Mouse (Mus musculus) heart, adult 11 months (tissue): Measurements from ENCODE around the gene Abhd2.

Experiments used
- DNase-seq: peaks from one replicate; pipeline ENCODE4 v3.0.0; 2022

The Abhd2 gene

DNA sequence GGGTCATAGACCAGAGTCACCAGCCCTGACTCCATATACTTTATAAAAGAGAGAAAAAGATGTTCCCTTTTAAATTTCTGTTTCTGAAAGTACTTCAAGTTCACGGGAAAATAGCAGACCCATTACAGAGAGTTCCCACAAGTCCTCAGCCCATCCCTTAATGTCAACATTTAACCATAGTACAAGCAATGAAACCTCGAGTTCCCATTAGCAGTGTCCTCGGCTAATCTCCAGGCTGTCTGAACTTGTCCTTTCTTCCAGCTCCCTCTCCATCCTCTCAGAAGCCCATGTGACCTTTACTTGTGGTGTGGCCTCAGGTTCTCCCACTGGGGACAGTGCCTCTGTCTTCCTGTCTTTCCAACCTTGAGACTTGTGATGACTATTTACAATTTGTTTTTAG is 60.4 kb downstream of the Abhd2 start:
- no peak for DNase-seq

DNA sequence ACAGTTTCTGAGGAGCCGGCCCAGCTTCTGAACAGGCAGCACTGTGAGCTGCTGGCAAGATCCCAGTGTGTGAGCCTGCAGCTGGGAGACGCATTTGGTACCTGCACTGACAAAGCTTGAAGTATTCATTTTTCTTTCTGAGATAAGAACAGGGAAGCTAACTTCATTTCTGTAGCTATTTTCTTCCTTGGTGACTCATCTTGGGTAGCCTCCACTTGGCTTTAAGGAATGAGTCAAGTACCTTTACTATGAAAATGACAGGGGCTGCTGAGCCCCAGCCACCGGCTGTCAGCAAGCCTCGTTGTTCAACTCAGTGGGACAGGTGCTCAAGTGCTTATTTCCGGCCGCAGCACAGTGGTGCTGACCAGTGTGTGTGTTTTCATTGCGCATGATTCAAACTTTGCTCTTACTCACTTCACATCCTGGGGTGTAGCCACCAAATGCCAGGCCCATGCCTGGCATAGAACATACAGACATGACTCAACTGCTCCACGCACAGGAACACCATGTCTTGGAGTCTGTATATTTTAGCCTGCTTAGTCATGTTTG is 63.4 kb downstream of the Abhd2 start:
- DNase-seq, result no peak

DNA sequence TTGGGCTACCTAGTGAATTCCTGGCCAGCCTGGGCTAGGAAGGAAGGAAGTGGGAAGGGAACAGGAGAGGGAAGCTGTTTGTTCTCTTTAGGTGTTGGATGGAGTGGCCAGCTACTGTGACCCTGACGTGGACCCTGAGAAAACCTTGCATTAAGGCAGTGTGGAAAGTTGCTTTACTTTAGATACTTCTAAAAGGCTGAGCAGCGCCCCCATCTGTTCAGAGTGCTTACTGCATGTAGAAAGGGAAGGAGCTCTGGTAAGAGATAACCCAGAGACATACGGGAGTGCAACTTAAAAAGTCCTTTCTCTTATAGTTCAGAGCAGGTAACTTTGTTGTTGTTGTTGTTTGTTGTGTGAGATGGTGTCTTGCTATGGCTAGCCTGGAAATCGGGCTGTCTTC is 72.9 kb downstream of the Abhd2 start:
- no peak for DNase-seq

DNA sequence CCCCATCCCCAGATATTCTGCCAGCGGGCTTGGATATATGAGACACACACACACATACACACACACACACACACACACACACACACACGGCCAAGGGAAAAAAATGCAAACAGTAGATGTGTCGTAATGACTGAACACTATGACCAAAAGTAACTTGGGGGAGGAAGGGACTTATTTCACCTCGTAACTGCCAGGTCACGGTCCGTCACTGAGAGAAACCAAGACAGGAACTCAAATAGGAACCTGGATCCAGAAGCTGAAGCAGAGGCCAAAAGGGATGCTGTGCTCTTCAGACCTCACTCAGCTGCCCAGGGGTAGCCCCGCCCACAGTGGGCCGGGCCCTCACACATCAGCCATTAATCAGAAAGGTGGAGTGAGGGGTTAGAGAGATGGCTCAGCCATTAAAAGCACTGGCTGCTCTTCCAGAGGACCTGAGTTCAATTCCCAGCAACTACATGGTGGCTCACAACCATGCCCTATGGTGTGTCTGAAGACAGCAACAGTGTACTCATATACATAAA is 73.6 kb downstream of the Abhd2 start:
- DNase-seq, result no peak

DNA sequence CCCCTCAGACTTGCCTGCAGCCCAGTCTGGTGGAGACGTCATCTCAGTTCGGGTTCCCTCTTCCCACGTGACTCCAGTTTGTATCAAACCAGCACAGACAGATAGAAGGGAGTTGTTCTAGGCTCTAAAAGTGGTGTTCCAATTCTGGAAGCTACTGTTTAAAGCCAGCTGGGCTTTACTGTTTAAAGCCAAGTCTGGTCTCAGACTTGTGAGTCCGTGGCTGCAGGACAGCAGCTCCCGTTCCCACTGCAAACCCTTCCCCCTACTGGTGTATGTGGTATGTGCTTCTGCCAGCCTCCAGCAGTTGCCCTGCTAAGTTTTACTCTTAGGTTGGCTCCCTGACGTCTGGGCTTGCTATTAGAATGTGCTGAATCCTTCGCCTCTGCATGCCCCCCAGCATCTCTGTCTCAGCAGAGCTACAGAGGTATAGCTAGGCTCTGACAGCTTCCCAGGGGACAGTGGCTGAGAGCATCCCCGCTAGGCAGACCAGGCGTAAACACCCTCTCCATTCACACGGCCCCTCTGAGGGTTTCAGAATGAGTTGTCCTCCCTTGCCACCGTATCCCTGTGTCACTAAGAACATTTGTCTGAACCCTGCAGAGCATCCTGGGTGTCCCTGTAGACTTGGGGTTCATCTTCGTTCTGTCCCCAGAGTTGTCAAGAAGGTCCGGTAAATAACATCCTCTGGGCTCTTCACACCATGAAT is 74.3 kb downstream of the Abhd2 start:
- no peak for DNase-seq

DNA sequence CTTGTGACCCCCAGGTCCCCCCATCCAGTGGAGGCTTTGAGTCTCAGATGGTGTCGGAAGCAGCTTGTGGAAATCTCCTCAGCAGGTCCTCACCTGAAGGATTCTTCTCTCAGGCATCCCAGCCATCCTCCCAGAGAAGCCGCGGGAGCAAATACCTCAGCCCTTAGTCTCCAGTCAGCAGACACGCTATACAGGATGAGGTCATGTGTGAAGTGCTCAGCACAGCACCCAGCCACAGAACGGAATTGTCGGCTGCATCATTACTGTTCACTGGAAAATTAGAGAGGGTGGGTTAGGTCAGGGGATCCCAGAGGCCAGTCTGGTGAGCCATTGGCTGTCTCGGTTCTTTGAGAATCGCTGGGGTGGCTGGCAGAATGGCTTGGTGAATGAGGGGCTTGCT is 75.8 kb downstream of the Abhd2 start:
- no peak for DNase-seq

DNA sequence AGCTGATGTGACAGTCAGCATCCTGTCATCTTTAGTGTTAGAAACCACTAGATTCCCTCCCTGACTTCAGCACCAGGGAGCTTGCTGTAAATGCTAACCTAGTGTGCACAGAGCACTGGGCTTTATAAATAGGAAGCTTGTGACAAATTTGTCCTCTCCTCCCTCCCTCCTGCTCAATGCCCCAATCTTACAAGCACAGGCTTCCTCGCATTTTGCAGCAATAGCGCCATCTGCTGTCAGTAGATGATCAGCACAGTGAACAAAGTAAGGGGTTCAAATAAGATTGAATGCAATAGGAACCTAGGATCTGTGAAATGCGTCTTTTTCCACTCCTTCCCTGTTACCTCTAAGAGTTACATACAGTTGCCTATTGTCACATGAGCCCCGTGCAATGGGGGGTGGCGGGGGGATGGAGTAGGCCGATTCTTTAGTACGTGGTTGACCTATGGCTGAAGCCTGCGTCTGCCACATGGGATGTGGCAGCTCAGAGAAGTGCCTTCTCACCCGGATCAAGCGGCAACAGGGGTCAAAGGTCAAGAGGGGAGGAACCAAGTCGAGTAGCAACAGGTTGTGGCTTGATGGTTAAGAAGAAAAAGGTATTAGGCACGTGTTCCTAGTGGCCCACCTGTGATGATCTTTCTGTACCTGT is 76.9 kb downstream of the Abhd2 start:
- peak; percentile 95 for DNase-seq

DNA sequence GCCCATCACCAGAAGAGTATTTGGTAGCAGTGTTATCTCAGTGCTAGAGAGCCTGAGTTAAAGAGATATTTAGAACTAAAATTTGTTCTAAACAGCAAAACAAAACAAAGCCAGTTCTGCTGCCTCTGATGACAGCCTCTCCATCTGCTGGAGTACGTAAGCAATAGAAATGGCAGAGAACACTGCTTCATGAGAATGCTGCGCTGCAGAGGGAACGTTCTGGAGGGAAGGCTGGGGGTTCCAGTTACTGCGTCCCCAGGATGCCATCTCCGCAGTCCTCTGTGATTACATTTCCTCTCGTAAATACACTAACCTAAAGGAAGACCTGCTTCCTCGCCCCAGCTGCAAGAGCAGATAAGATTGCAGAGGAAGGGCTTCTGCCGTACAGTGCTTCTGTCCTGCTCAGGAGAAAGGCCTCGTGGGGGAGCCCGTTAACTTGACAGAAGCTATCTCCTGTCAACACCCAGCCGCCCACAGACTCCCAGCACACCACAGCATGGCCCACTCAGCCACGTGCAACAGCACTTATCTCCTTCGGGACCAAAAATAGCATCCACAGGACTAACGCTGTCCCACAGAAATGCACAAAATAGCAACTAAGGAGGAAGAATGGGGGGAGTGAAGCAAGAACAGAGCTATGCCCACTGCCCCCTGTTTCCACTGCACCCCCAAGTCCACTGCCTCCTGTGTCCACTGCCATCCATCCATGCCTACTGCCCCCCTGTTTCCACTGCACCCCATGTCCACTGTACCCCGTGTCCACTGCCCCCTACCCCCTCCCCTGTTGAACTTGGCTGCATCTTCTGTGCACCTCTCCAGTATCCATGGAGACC is 85.6 kb downstream of the Abhd2 start:
- DNase-seq, result peak; percentile 97

DNA sequence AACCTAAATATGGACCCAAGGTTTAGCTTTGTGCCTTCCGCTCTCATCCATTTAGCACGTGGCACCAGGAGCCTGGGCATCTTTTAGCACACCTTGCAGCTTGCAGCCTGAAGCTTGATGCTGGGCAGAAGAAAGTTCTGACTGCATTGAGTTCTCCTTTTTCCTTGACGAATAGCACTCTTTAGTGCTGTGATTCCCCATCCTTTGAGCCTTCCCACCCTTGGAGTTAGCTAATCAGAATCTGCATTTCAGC is 86.1 kb downstream of the Abhd2 start:
- DNase-seq, result no peak

DNA sequence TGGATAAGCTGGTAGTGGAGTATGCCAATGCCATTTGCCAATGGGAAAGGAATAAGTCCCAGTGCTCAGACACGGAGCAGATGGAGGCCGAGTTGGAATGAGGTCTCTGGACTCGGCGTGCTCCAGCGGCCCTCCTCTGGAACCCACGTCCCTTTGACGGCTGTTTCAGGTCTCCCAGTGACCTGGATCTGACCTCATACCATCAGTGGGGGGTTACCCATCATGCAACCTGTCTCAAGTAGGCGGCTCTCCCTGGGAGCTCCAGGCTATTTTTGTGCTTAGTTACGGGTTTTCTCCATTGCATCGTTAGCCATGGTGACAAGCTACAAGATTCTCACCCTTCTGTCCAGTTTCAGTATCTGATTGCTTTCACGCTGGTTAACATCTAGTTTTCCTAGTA is 87.1 kb downstream of the Abhd2 start:
- no peak for DNase-seq

DNA sequence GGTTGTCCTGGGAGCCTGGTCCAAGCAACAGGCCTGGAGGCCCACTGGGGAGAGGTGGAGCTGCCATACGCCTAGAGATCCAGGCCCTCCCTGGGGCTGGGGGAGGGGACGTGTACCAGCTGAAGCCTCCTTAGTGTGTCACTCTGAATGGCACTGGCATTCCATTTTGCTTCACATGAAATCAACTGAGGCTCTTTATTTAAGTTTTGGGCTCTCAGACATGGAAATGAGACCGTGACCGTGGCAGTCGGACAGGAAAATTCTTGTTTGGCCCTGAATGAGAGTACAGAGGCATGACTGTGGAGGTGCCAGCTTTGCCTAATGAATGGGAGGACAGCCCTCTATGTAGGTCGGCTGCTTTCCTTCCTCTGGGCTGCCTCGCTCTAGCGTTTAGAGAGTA is 89.2 kb downstream of the Abhd2 start:
- no peak for DNase-seq

DNA sequence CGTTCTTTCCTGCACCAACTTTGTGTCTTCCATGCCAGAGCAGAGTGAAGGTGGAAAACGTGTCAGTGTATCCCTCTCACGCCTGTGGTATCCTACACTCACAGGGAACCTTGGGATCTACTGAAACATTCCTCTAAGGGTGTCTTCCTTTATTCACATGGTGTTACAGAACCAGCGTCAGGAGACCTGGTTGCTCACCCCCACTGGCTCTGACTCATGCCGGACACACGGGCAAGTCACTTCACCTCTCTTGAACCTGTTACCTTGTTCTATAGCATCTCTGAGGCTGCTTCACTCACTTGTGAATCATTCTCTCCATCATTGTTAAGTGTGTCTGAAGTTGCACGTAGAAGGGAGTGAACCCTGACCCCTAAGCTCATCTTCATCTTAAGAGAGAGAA is 89.8 kb downstream of the Abhd2 start:
- no peak for DNase-seq

DNA sequence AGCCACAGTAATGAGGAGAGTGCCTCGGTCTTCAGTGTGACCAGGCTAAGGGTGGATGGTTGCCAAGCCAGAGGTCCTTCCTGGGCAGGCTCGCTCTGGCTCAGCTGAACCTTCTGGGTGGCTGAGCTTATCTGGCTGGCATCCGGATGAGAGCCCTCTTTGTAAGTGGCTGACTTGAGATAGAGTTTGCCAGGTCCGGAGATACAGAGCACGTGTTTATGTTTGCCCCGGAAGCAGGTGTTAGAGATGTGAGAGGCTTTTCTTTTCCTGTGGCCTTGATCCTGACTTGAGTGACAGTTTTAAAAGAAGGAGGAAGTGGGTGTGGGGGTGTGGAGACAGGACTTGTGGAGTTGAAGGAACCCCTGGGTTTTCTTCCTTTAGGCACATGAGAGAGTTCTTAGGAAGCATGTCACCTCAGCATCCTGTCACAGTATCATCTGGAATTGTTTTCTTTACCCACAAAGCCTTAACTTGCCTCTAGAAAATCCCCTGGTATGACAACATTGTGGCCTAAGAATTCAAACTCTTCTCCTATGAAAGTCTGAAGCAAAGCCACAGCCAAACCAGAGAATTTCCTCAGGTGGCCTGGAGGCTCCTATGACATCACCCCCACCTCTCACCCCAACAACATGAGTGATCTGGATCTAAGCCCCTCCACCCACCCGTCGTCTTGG is 90.5 kb downstream of the Abhd2 start:
- DNase-seq, result peak; percentile 98

DNA sequence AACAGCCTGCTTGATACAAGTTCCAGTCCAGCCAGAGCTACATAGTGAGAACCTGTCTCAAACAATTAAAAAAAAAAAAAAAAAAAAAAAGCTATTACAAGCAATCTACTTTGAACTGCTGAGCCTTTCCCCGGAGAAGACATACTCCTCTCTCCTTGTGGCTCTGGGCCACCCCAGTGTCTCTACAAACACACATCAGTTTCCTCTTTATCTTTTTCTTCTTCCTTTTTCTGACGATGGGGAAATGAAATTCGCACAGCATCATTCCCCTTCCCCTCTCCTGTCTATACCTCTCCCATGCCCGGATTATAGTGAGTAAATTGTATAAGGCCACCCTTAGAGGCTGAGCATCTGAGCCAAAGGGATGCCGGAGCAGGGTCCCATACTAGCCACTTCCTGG is 95.7 kb downstream of the Abhd2 start:
- DNase-seq, result no peak

DNA sequence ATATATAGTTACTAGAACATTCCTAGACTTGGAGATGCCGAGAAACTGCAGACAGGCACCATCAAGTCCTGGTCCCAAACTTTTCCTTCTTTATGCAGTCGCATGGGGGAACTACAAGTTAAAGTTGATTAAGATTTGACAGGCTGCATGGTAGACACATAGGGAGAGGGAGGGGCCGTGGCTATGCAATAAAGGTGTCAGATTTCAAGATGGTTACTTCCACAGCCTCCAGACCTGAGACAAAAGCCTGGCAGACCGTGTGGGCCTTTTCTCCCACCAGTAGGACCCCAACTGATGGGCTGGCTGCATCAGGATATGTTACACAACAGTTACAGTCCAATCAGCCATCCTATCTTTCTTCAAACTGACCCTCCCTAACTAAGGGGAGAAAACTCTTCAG is 96.4 kb downstream of the Abhd2 start:
- DNase-seq, result no peak

DNA sequence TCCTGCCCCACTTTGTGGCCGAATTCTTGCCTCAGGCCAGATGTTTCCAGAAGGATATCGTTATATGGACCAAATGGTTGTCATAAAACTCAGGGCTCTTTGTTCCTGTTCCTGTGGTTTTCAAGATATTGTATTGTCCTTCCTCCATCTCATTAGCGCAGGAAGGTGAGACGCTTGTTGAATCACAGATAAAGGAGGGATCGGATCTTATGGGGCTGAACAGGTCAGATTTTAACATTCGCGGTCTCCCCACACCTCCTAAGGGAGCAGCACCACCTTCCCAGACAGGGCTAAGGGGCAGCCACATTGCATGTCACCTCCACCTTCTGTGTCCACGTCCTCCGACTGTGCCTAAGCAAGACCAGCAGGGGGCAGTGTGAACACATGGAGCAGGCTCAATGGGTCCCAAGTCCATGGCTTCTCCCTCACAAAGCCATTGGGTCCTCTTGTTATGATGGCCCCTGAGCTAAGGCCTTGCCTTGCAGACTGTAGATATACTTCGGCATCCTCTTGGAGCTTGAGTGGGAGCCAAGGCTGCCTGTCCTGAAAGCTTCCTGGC is 98.4 kb downstream of the Abhd2 start:
- peak; percentile 94 for DNase-seq

DNA sequence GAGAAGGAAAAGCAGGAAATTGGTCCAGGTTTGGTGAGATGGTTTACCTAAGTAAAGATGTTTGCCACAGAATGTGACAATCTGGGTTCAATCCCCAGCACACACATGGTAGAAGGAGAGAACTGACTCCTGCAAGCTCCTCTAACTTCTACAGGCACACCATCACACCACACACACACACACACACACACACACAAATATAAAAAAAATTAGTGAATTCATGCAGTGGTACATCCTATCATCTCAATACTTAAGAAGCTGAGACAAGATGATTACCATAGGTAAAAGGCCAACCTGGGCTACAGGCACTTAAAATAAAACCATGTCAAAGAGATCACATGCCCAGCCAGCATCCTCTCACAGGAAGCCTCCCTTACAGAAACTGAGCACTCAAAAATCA is 101.0 kb downstream of the Abhd2 start:
- DNase-seq, result no peak

DNA sequence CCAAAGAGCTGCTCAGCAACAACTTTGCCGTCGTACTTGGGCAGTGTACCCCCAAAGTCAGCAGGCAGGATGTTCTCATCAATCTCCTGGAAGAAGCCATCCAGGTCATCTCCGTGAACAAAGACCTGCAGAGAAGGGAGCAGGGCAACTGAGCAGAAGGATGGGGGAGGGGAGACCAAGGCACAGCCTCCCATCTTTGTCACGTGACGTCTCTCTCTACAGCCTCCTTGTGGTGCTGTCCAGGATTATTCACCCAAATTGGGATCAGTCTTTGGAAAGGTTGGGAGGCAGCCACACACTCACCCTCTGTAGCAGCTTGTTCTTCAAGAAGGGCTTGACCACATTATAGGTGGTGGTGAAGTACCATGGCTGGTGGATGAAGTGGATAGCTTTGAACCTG is 102.6 kb downstream of the Abhd2 start:
- DNase-seq, result no peak

DNA sequence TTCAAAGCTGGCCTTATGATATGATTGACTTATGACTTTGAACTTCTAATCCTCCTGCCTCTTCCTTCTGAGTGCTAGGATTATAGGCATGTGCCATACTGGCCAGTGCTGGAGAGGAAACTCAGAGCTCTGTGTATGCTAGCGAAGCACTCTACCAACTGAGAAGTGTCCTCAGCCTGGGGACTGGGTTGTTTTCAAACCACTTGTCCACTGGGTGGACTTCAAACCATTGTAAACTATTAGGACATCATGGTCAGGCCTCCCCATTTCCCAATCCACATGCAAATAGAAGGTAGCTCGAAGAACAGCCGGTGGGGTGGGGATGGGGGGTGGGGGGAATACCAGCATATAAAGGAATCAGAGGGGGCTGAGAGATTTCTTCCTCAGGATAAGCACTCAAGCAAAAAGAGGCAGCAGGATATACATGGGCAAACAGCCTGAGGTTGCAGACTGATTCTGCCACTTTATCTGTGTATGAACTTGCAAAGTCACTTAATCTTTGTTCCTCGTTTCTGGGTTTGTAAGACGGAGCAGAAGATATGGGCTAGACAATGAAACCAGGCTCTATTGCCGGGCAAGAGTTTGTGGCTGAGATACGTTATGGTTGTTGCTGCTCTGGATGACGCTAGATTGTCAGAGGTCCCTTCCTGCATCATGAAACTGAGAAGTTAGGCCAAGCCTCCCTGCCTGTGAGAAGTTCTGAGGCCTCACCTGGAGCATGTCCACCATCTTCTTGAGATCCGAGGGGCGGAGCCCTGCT is 103.7 kb downstream of the Abhd2 start:
- DNase-seq, result no peak

DNA sequence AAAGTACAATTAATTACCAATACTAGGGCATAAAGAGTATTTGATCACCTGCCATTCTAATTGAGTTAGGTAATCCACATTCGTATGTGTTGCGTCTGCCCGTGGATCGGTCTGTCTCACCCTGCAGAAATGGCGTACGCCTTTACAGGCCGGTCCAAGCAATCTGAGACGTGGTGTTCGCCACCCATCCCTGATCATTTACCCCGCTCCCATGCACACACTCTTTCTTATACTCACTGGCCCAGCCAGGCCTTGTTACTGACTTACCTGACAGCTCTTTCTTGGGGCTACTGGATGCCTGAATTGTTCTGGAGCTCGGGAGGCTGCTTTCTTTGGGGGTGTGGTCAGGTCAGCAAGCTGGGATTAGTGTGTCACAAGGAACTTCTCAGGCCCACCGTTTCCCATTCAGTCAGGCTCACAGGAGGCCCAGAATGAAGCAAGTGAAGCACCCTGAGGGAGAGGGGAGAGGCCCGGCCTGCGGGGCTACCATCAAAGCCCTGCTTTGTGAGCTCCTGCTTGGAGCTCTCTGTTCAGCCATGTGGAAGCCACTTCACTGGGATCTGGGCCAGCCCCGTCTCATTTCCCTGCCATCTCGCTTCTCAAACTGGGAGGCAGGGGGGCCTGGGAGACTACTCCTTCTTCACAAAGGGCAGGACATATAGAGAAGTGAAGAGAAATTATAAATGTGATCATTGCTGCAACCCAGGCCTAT is 113.6 kb downstream of the Abhd2 start, which contains the start of gene Rlbp1:
Gene Rlbp1, minus strand, starts transcription at position 627 of the 712 bp plus-strand sequence.
- DNase-seq, result no peak

DNA sequence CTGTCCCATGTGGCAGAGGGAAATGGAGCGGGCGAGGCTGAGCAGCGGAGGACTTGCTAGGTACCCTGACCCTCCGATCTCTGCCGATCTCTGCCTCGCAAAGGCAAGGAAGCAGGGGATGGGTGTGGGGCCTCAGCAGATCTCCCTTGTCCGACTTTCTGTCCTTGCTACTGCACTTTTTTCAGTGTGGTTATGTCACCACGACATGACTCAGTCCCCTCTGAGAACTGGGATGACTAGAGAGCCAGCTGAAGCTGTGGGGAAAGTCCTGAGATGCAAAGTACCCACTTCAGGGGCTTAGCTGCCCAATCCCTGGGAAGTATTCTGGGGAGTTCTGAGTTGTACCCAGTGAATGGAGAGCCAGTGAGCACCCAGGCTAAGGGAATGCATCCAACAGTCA is 114.1 kb downstream of the Abhd2 start:
- DNase-seq, result no peak
